Mouse (Mus musculus): ENCODE data around the gene Btg2. TPM values are rescaled to one million over a fixed set of nuclear protein-coding genes. Genes with fewer than 3 reads are reported as not detected.
A peak's percentile ranks its signal among the peaks of the same experiment; 100 is the strongest.

The Btg2 gene
- polyA plus RNA-seq, 1 experiment: 53.4 TPM

GRCm38 (mm10) chr1:134103861-134104260, 24.9 kb upstream of the Btg2 start:
- peaks cover 16% of the 10 kb centered on the region for H3K4me1 ChIP-seq (ENCODE audit: control insufficient read depth, insufficient read depth, insufficient read length, low read length)
- peak overlapping the region; percentile 38; the same call in 1 of the 2 replicates for H3K27ac ChIP-seq (replicated peaks; ENCODE audit: low read depth, low read length)
- H3K4me3 ChIP-seq (ENCODE audit: insufficient read depth, low read depth, low read length): no peak overlapping the region

- Histone ChIP-seq H3K27ac (replicated peaks; ENCODE audit: low read depth, low read length) (no peak overlapping the region), H3K4me3 (ENCODE audit: insufficient read depth, low read depth, low read length) (no peak overlapping the region), H3K4me1 (ENCODE audit: control insufficient read depth, insufficient read depth, insufficient read length, low read length) (peaks cover 35% of the 10 kb centered on the region)
Observed at GRCm38 (mm10) chr1:134101593-134101992, 22.7 kb upstream of the Btg2 start.

- Histone ChIP-seq H3K4me1 (ENCODE audit: control insufficient read depth, insufficient read depth, insufficient read length, low read length) (peaks cover 37% of the 10 kb centered on the region), H3K4me3 (ENCODE audit: insufficient read depth, low read depth, low read length) (no peak overlapping the region), H3K27ac (replicated peaks; ENCODE audit: low read depth, low read length) (no peak overlapping the region; the same call in 1 of the 2 replicates)
Observed at GRCm38 (mm10) chr1:134100928-134101327, 22.0 kb upstream of the Btg2 start.

- Histone ChIP-seq H3K4me3 (ENCODE audit: insufficient read depth, low read depth, low read length) (no peak overlapping the region), H3K27ac (replicated peaks; ENCODE audit: low read depth, low read length) (peak overlapping the region; percentile 99), H3K4me1 (ENCODE audit: control insufficient read depth, insufficient read depth, insufficient read length, low read length) (peaks cover 42% of the 10 kb centered on the region)
Observed at GRCm38 (mm10) chr1:134100401-134100800, 21.5 kb upstream of the Btg2 start.

- Histone ChIP-seq H3K4me3 (ENCODE audit: insufficient read depth, low read depth, low read length) (peak overlapping the region; percentile 59), H3K27ac (replicated peaks; ENCODE audit: low read depth, low read length) (peak overlapping the region; percentile 99), H3K4me1 (ENCODE audit: control insufficient read depth, insufficient read depth, insufficient read length, low read length) (peaks cover 48% of the 10 kb centered on the region)
Observed at GRCm38 (mm10) chr1:134099516-134100235, 20.8 kb upstream of the Btg2 start.

- H3K4me3 ChIP-seq (ENCODE audit: insufficient read depth, low read depth, low read length): peak overlapping the region; percentile 59
- H3K27ac ChIP-seq (replicated peaks; ENCODE audit: low read depth, low read length): peak overlapping the region; percentile 99
- peaks cover 51% of the 10 kb centered on the region for H3K4me1 ChIP-seq (ENCODE audit: control insufficient read depth, insufficient read depth, insufficient read length, low read length)
Observed at GRCm38 (mm10) chr1:134098726-134099515, 20.0 kb upstream of the Btg2 start.

GRCm38 (mm10) chr1:134097956-134098725, 19.2 kb upstream of the Btg2 start:
- peak overlapping the region; percentile 32; the same call in 1 of the 2 replicates for H3K4me3 ChIP-seq (ENCODE audit: insufficient read depth, low read depth, low read length)
- peak overlapping the region; percentile 96 for H3K27ac ChIP-seq (replicated peaks; ENCODE audit: low read depth, low read length)
- H3K4me1 ChIP-seq (ENCODE audit: control insufficient read depth, insufficient read depth, insufficient read length, low read length): peaks cover 53% of the 10 kb centered on the region

- H3K27ac ChIP-seq (replicated peaks; ENCODE audit: low read depth, low read length): peak overlapping the region; percentile 96
- peaks cover 57% of the 10 kb centered on the region for H3K4me1 ChIP-seq (ENCODE audit: control insufficient read depth, insufficient read depth, insufficient read length, low read length)
- H3K4me3 ChIP-seq (ENCODE audit: insufficient read depth, low read depth, low read length): no peak overlapping the region
Observed at GRCm38 (mm10) chr1:134097080-134097855, 18.3 kb upstream of the Btg2 start.

- peak overlapping the region; percentile 96 for H3K27ac ChIP-seq (replicated peaks; ENCODE audit: low read depth, low read length)
- peaks cover 66% of the 10 kb centered on the region for H3K4me1 ChIP-seq (ENCODE audit: control insufficient read depth, insufficient read depth, insufficient read length, low read length)
- H3K4me3 ChIP-seq (ENCODE audit: insufficient read depth, low read depth, low read length): no peak overlapping the region
Observed at GRCm38 (mm10) chr1:134096264-134096934, 17.5 kb upstream of the Btg2 start.

- Histone ChIP-seq H3K27ac (replicated peaks; ENCODE audit: low read depth, low read length) (peak overlapping the region; percentile 96), H3K4me3 (ENCODE audit: insufficient read depth, low read depth, low read length) (no peak overlapping the region), H3K4me1 (ENCODE audit: control insufficient read depth, insufficient read depth, insufficient read length, low read length) (peaks cover 69% of the 10 kb centered on the region)
Observed at GRCm38 (mm10) chr1:134095721-134096120, 16.8 kb upstream of the Btg2 start.

GRCm38 (mm10) chr1:134095033-134095612, 16.2 kb upstream of the Btg2 start:
- peak overlapping the region; percentile 96 for H3K27ac ChIP-seq (replicated peaks; ENCODE audit: low read depth, low read length)
- no peak overlapping the region for H3K4me3 ChIP-seq (ENCODE audit: insufficient read depth, low read depth, low read length)
- H3K4me1 ChIP-seq (ENCODE audit: control insufficient read depth, insufficient read depth, insufficient read length, low read length): peaks cover 66% of the 10 kb centered on the region

GRCm38 (mm10) chr1:134093771-134094526, 15.0 kb upstream of the Btg2 start:
- Histone ChIP-seq H3K27ac (replicated peaks; ENCODE audit: low read depth, low read length) (peak overlapping the region; percentile 100), H3K4me3 (ENCODE audit: insufficient read depth, low read depth, low read length) (peak overlapping the region; percentile 66), H3K4me1 (ENCODE audit: control insufficient read depth, insufficient read depth, insufficient read length, low read length) (peaks cover 60% of the 10 kb centered on the region)

Measured in brown adipose tissue, adult 24 weeks (tissue).